8 mouse cellular contexts compared by ENCODE assay signal in the genomic region with DNA sequence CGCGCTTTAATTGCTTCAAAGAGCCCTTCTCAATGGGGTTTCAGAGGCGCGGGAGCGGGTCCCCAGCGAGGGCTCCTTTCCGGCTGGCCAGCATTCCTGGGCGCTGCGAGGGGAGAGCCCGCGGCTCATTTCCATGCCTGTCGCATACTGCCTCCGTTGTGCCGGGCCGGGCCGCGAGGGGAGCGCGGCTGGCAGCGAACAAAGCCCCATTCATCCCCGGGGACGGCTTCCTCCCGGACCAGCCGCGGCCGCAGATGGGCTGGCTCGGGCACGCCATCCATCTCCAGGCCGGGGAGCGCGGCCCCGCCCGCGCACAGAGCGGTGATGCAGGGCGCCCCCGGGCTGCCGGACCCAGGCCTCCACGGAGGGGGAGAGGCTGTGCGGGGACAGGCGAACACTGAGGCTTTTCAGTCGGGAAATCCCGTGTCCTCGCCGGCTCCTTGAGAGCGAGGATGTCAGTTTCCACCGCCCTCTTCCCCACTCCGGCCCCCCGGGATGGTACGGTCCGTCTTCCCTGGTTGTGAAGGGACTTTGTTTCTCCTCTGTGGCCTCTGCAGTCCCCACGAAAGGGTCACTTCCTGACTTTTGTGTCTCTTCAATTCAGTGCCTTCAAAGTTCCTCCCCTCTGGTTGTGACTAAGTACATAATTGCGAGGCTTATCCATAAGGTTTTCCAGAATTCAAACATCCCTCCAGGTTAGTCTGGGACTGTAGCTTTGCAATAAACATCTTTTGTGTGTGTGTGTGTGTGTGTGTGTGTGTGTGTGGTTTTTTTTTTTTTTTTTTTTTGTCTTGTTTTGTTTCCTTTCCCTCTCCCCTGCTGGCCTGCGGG.
DNase-seq lines count a peak whose midpoint lies in the region; TF ChIP-seq lines count a peak whose summit lies in the region.

No protein-coding gene starts in this region.

- TF ChIP-seq CTCF in cortical plate, adult 2 months (IDR thresholded peaks at IDR 0.05; ENCODE audit: extremely low read depth, insufficient read depth, low read length) = no peak

- peaks cover 5% of the 10 kb centered on the region for H3K4me1 ChIP-seq in cortical plate, adult 2 months (ENCODE audit: control insufficient read depth, insufficient read depth, low read length)

- H3K4me3 ChIP-seq in cortical plate, adult 2 months (ENCODE audit: insufficient read depth, low read length) = peak overlapping the region; percentile 38
- H3K4me3 ChIP-seq in macrophage (ENCODE audit: inconsistent target) = peak overlapping the region; percentile 51

- peaks cover 11% of the 10 kb centered on the region for H3K79me2 ChIP-seq in macrophage (ENCODE audit: inconsistent target)

- peak overlapping the region; percentile 83 for H3K27ac ChIP-seq in cortical plate, adult 2 months (ENCODE audit: insufficient read depth, low read length)
- H3K27ac ChIP-seq in macrophage = peak overlapping the region; percentile 97

- 0 out of 2 replicates have a peak, but pooled peaks have one; percentile 14 for TF ChIP-seq POLR2A in cortical plate, adult 2 months (IDR thresholded peaks at IDR 0.05; ENCODE audit: extremely low read depth, insufficient read depth, low read length)

- H3K36me3 ChIP-seq in macrophage (ENCODE audit: inconsistent target) = no peaks in the 10 kb centered on the region

- under 1% methylated on average over 54 of the region's 54 CpGs for WGBS in macrophage (ENCODE audit: missing documents)

- intact Hi-C loops in gastrocnemius, postnatal 14 days (cut with DNase I; ENCODE audit: low total_unique reads) = no loop called here

- DNase-seq in ZHBTc4 (ENCODE audit: low read depth, low spot score) = peak; percentile 80
- DNase-seq in gastrocnemius, postnatal 14 days = peak; percentile 84
- peak; percentile 66 for DNase-seq in induced T-regulatory cell, adult 2 months (ENCODE audit: low read depth)
- peak; percentile 83 to 93 for DNase-seq in left cerebral cortex, adult 8-10 months (ENCODE audit: low spot score in 2 of 2)
- peak; percentile 92 for DNase-seq in right cerebral cortex, adult 18-20 months
- peak; percentile 36 for DNase-seq in urinary bladder, adult 2 months (ENCODE audit: low spot score)

Comparison
In these comparisons a context has a peak if more than half of its experiments do, and no peak if none do; other contexts are left out.
1. Peak in every context shown above with its lines: DNase-seq, H3K4me3 ChIP-seq and H3K27ac ChIP-seq.
2. DNase-seq: peak in every context shown above with its lines; median percentile 92 in right cerebral cortex, adult 18-20 months; 88 in left cerebral cortex, adult 8-10 months; 84 in gastrocnemius, postnatal 14 days; 80 in ZHBTc4; 66 in induced T-regulatory cell, adult 2 months; 36 in urinary bladder, adult 2 months.